Mouse (Mus musculus) common myeloid progenitor, adult 5-6 weeks (primary cell): ENCODE results near the gene Klhl25. TPM values are rescaled to one million over a fixed set of nuclear protein-coding genes. Genes with fewer than 3 reads are reported as not detected.
"Not testable (repeated sequence)": the region's sequence is repeated elsewhere in the genome, so short reads cannot be mapped to it uniquely, and the experiment has no call there.

Experiments
- ATAC-seq: replicated peaks from 2 replicates; pipeline ENCODE4 v1.8.0; 2016; ENCODE audit warnings: low read depth, mild to moderate bottlenecking, moderate TSS enrichment, inconsistent platforms; ENCODE audit not compliant: poor library complexity, severe bottlenecking
- total RNA-seq: library from RNA; stranded (forward); fragments of 200-1000, 187-1606 nt; gene quantifications from 2 replicates; pipeline ENCODE4 v1.2.3, GENCODE M21; 2017

The Klhl25 gene
- total RNA-seq, 1 experiment from 2014 or later, result 8.3 TPM

GRCm38 (mm10) chr7:75868687-75869086, 20.6 kb downstream of the Klhl25 start:
- ATAC-seq, result no peak

GRCm38 (mm10) chr7:75870551-75870950, 22.4 kb downstream of the Klhl25 start:
- ATAC-seq, result no peak

GRCm38 (mm10) chr7:75872255-75872654, 24.1 kb downstream of the Klhl25 start:
- peak; percentile 57 for ATAC-seq

- no peak for ATAC-seq
Measured at GRCm38 (mm10) chr7:75872697-75873096, 24.6 kb downstream of the Klhl25 start.

GRCm38 (mm10) chr7:75873216-75873615, 25.1 kb downstream of the Klhl25 start:
- 0 out of 2 replicates have a peak, but pooled peaks have one; percentile 9 for ATAC-seq

GRCm38 (mm10) chr7:75873746-75874145, 25.6 kb downstream of the Klhl25 start:
- ATAC-seq, result no peak

GRCm38 (mm10) chr7:75879436-75879835, 31.3 kb downstream of the Klhl25 start:
- not testable (repeated sequence) for ATAC-seq

GRCm38 (mm10) chr7:75880236-75880635, 32.1 kb downstream of the Klhl25 start:
- ATAC-seq, result no peak

- ATAC-seq, result peak; percentile 97
Measured at GRCm38 (mm10) chr7:75880650-75881049, 32.5 kb downstream of the Klhl25 start.

GRCm38 (mm10) chr7:75881376-75881775, 33.3 kb downstream of the Klhl25 start:
- peak; percentile 55 for ATAC-seq

GRCm38 (mm10) chr7:75881791-75882190, 33.7 kb downstream of the Klhl25 start:
- ATAC-seq, result peak; percentile 6; the same call in 1 of the 2 replicates

GRCm38 (mm10) chr7:75891466-75891865, 43.4 kb downstream of the Klhl25 start:
- ATAC-seq, result no peak

- ATAC-seq, result peak; percentile 98
Measured at GRCm38 (mm10) chr7:75892737-75893136, 44.6 kb downstream of the Klhl25 start.

GRCm38 (mm10) chr7:75893709-75894108, 45.6 kb downstream of the Klhl25 start:
- ATAC-seq, result no peak

GRCm38 (mm10) chr7:75897041-75897440, 48.9 kb downstream of the Klhl25 start:
- no peak for ATAC-seq

- ATAC-seq, result no peak
Measured at GRCm38 (mm10) chr7:75899102-75899501, 51.0 kb downstream of the Klhl25 start.

- peak; percentile 62 for ATAC-seq
Measured at GRCm38 (mm10) chr7:75899517-75899916, 51.4 kb downstream of the Klhl25 start.

GRCm38 (mm10) chr7:75899954-75900353, 51.8 kb downstream of the Klhl25 start:
- peak; percentile 75 for ATAC-seq

- peak; percentile 70 for ATAC-seq
Measured at GRCm38 (mm10) chr7:75905145-75905544, 57.0 kb downstream of the Klhl25 start.

- peak; percentile 70 for ATAC-seq
Measured at GRCm38 (mm10) chr7:75910035-75910651, 62.0 kb downstream of the Klhl25 start.

GRCm38 (mm10) chr7:75910652-75911035, 62.5 kb downstream of the Klhl25 start:
- ATAC-seq, result no peak

GRCm38 (mm10) chr7:75913952-75914351, 65.8 kb downstream of the Klhl25 start:
- peak; percentile 93 for ATAC-seq
